Mouse (Mus musculus) gastrocnemius, adult 18-20 months (tissue): ENCODE data around the gene Foxa2. TPM values are rescaled to one million over a fixed set of nuclear protein-coding genes. Genes with fewer than 3 reads are reported as not detected.

Experiments
- DNase-seq: peaks from one replicate; pipeline ENCODE4 v3.0.0; 2021; ENCODE audit warnings: low spot score
- microRNA-seq: library from miRNA; unstranded; fragments of <30 nt; microRNA quantifications from one replicate; pipeline ENCODE4 v1.2.0, GENCODE M21; 2021
- total RNA-seq, 2 experiments: library from RNA; stranded (reverse); gene quantifications; 2 replicates each; pipeline ENCODE4 v1.2.3; 2021

Gene Foxa2
- total RNA-seq, 2 experiments from 2014 or later: not detected

DNA sequence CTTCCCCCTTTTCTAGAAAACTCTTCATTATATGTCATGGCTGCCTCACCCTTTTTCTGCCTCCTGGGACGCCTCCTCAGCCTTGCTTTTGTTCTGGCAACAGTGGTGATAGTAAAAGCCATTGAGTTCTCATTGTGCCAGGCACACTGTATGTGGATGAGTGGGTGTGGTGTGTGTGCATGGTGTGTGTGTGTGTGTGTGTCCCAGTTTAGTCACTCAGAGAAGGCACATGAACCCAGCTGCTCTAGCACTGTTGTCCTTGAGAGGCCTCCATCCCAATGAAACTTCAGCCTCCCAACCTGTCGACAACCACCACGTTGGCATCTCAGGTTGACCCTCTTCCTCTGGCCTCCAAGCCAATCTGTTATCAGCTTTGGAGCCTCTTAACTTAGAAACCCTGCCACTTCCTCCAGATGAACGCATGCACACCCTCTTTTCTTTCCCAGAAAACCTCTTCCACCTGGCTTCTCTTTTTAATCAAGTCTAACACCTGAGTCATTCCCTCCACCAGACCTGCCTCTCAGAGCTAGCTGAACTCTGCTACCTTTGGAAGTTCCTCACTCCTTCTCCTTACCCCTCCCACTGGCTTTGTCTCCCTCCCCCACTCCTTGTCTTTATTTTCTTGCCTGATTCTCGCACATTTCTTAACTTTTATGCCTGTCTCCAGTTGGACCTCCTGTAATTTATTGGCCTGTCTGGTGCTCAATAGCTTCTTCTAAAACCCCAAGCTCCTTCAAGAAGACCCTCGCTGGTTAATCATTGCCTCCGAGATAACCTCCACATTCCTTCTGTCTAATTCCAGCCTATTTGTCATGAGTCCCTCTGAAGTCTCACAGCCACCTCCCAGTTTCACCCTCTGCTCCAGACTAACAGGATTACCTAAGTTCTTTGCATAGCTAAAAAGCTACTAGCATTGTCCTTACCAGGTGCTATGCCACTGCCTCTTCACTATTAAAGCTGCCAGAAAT, 41.9 kb downstream of the Foxa2 start:
- DNase-seq: no peak

DNA sequence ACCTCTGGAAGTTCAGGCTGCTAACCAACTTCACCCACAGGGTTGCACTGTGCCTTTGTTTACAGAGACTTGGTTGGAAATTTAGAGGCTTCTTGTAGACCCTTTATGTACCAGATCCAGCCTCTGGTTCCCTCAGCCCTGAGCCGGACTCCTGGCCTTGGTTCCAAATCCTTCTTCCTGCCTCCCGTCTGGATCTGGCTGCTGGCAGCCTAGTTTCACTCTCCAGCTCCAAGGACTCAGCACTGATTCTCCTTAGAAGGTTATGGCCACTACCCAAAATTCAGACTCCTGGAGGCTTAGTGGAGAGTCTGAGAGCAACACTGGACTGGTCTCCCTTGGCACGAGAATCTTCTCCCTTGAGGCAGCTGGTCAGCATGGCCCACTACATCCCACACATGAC, 43.3 kb downstream of the Foxa2 start:
- no peak for DNase-seq

- no peak for DNase-seq
Measured at GRCm38 (mm10) chr2:147998206-147998966, 48.4 kb downstream of the Foxa2 start.

DNA sequence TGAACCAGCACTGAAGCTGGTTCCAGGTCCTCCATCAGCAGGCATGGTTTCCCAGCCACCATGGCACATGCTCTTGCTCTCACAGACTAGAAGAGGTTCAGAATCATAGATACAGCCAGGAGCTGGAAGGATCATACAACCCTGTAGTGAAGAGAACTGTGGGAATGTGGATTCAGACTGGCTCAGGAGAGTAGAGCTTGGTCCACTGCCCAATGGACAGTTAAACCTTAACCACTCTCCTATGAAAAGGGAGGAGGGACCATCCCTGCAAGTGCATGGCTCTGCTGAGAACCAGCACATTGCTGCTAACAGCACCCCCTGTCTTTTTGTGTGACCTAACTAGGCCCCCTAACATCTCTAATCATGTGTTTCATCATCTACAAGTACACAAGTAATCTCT, 50.0 kb downstream of the Foxa2 start:
- DNase-seq: no peak

DNA sequence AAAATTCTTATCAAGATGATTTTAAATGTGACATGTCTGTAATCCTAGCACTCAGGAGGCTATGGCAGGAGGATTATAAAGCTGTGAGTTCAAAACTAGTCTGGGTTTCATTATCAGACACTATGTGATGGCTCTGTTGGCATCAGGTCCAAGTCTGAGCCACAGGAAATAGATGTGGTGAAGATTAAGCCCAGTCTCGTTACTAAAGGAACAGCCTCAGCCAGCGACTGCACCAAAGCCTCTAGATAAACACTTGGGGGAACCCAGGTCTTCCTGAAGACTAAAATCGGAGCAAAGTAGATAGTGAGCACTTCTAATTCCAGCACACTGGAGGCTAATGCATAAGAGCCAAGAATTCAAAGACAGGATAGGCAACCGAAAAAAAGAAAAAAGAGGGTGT, 52.9 kb downstream of the Foxa2 start:
- DNase-seq: no peak

- no peak for DNase-seq
Measured at GRCm38 (mm10) chr2:147992935-147993679, 53.7 kb downstream of the Foxa2 start.

Small RNAs within 50 kb of the gene (microRNA-seq; reads per million reads assigned to microRNA genes)
- not detected for gene Gm27420
